Mouse (Mus musculus) embryonic fibroblast, embryonic 13.5 days (primary cell): ENCODE results near the gene Gm1043. TPM values are rescaled to one million over a fixed set of nuclear protein-coding genes. Genes with fewer than 3 reads are reported as not detected.

Experiments used
- H3K27ac ChIP-seq: 2 replicates; pipeline ENCODE4 v1.5.1; 2012; ENCODE audit warnings: low read length, control low read depth, inconsistent platforms; ENCODE audit not compliant: insufficient read depth
- H3K4me1 ChIP-seq: 2 replicates; pipeline ENCODE4 v1.6.1; 2011; ENCODE audit warnings: low read length; ENCODE audit not compliant: control insufficient read depth, insufficient read depth
- H3K4me3 ChIP-seq: 2 replicates; pipeline ENCODE4 v1.5.1; 2011; ENCODE audit warnings: mild to moderate bottlenecking, control low read depth, low read length; ENCODE audit not compliant: insufficient read depth
- CTCF ChIP-seq: IDR thresholded peaks from 2 replicates; pipeline ENCODE4 v1.5.1; 2011; ENCODE audit warnings: mild to moderate bottlenecking, control low read depth, low read length, moderate library complexity, borderline replicate concordance; ENCODE audit not compliant: insufficient read depth
- POLR2A ChIP-seq: IDR thresholded peaks from 2 replicates; pipeline ENCODE4 v1.6.1; 2011; ENCODE audit warnings: low read depth, mild to moderate bottlenecking, control low read depth, low read length, moderate library complexity
- polyA plus RNA-seq: library from polyadenylated mRNA; stranded (reverse); fragments of >200 nt; gene quantifications from 2 replicates; pipeline ENCODE4 v1.2.4, GENCODE M21; 2011; ENCODE audit warnings: low read depth; ENCODE audit not compliant: missing spikeins, insufficient read length

Gene Gm1043
- polyA plus RNA-seq, 1 experiment = not detected

DNA sequence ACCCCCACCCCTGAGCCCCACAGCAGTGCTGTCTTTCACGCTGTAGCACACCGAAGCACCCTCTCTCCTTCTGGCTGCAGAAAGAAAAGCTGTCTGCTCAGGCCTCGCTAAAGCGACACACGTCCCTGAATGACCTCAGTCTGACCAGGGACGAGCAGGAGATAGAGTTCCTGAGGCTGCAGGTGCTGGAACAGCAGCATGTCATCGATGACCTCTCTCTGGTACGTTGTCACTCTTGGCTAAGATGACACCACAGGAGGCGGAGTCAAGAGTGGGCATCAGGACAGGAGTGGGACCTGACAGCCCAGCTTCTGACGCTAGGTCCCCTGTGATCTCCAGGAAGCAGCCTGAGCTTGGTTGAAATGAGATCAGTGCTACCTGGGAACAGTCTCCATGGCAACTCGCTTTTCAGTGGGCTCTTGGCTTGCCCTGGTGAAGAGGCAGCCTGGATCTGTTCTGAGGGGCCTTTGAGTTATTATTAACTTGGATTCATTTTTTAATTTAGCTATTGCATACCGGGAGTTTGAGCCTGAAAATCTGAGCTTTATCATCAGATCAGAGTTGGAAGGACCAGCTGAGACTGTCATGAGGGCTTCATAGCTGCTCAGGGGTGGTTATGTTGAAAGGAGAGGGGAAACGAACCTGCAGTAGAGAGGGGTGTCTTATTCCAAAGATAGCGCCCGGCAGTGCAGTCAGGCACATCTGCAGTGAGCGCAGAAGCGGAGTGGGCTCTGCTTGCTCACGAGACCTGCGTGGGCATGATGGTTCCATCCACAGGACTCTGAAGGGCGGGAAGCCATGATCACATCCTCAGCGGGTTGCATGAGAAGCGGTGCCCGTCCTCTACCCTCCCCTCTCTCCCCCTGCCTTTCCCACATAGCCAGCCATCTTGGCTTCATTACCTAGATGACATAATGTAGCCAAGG, 20.6 kb downstream of the Gm1043 start:
- no peaks in the 10 kb centered on the region for H3K4me1 ChIP-seq
- TF ChIP-seq CTCF = no peak
- TF ChIP-seq POLR2A = no peak
- no peak overlapping the region for H3K4me3 ChIP-seq
- no peak overlapping the region for H3K27ac ChIP-seq

DNA sequence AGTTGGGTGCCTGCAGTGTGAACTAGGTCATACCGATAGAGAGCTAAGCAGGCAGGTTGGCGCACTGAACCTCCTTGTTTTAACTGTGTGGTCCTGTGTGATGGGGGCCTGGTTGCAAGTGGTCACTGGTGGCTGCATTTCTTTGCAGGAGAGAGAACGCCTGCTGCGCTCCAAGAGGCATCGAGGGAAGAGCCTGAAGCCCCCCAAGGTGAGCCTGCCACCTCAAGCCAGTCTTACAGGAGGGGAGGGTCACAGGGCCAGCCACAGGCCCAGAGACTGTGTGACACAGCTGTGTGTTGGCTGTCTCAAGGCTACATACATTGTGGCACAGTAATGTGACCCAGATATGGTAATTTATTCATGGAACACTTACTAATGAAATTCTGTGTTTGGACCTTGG, 21.9 kb downstream of the Gm1043 start:
- TF ChIP-seq CTCF = no peak
- no peak for TF ChIP-seq POLR2A
- no peak overlapping the region for H3K27ac ChIP-seq
- no peaks in the 10 kb centered on the region for H3K4me1 ChIP-seq
- H3K4me3 ChIP-seq = no peak overlapping the region

DNA sequence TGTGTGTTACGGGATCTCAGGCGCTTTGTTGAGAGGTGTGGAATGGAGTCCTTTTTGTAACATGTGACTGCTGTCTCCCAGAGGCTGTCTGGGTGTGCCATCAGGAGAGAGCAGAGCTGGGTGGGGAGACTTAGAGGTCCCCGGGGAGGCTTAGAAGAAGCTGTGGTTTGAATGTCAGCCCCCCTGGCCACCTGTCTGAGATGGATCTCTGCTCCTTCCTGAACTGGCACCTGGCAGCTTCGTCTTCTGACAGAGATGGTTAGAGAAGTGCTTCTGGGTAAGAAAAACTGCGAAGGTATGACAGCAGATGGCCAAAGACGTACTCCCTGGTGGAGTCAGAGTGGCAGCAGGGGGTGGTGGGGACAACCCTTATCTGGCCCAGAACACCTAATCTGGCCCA, 22.4 kb downstream of the Gm1043 start:
- TF ChIP-seq CTCF (no peak), POLR2A (no peak)
- Histone ChIP-seq H3K4me3 (no peak overlapping the region), H3K4me1 (no peaks in the 10 kb centered on the region), H3K27ac (no peak overlapping the region)

DNA sequence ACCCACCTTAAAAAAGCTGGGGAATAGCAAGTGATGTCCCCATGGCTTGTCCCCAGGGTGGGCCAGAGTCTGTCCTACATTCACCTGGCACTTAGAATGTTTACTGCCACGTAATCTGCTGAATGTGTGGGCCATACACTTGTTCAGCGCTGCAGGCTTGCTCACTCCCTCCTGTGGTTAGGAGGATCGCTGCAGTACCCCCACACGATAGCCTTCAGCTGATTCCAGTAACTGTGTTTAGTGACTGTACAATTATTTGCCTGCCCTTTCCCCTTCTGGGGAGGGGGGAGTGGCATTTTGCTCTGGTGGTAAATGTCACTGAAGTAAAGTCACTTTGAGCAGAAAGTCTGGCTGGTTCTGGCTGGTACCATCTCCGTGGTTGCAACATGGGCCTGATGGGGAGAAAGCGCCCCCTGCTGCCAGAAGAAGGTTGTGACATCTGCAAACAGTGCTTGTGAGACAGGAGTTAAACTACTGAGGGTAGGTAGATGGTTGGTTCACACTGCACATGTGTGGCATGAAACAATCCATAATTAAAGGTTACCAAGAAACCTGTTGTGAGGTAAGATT, 24.2 kb downstream of the Gm1043 start:
- Histone ChIP-seq H3K4me3 (no peak overlapping the region), H3K4me1 (no peaks in the 10 kb centered on the region), H3K27ac (no peak overlapping the region)
- TF ChIP-seq POLR2A (no peak), CTCF (peak; percentile 39; the same call in 1 of the 2 replicates)

DNA sequence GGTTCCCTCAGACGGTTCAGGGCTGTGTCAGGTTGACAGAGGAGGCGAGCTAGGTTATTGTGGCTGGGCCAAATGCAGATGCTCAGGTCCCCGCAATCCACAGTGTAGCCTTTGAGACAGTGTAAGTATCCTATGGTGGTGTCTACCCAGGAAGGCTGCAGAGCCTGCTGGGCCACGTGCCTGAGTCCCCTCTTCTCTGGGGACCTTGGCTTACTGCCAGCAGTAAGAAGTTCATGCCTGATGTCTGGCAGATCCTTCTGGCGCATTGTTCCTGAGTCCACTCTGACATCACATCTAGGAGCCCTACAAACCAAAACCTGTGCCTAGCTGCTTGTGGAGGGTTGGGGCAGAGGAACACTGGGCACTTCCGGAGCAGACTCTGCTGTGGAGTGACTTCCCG, 27.2 kb downstream of the Gm1043 start:
- Histone ChIP-seq H3K4me3 (no peak overlapping the region), H3K4me1 (no peaks in the 10 kb centered on the region), H3K27ac (no peak overlapping the region)
- TF ChIP-seq CTCF (no peak), POLR2A (no peak)

DNA sequence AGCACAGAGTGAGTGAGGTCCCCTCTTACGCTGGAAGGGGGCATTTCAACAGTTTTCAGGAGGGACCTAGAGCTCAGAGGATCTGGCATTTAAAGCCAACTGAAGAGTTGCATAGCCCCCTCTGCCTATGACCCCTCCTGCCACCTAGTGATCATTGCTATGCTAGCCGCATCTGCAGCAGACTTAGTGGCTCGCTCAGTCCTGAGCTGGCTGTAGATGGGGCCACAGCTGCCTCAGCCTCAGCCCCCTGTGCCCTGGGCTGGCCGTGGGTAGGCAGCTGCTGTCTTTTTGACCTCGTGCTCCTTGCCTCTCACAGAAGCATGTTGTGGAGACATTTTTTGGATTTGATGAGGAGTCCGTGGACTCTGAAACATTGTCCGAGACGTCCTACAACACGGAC, 32.0 kb downstream of the Gm1043 start:
- TF ChIP-seq CTCF = no peak
- TF ChIP-seq POLR2A = no peak
- no peaks in the 10 kb centered on the region for H3K4me1 ChIP-seq
- no peak overlapping the region for H3K27ac ChIP-seq
- no peak overlapping the region for H3K4me3 ChIP-seq

DNA sequence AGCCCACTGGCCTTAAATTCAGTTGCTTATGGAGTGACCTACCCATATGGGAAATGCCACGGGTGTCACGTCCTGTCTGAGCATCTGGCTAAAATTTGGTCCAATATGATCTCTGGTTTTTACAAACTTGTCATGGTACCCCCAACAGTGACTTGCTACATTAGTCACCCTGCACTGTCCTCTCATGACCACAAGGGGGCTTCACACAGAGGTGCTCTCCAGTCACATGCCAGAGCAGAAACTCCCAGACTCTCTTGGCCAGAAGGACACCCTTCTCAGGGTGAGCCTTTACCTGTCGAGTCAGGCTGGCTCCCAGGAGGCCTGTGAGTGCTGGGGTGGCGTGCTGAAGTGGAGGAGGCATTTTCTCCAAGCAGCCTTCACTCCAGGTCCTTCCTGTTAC, 33.1 kb downstream of the Gm1043 start:
- Histone ChIP-seq H3K4me3 (no peak overlapping the region), H3K4me1 (no peaks in the 10 kb centered on the region), H3K27ac (no peak overlapping the region)
- TF ChIP-seq POLR2A = no peak
- TF ChIP-seq CTCF = peak; percentile 52; the same call in 1 of the 2 replicates

DNA sequence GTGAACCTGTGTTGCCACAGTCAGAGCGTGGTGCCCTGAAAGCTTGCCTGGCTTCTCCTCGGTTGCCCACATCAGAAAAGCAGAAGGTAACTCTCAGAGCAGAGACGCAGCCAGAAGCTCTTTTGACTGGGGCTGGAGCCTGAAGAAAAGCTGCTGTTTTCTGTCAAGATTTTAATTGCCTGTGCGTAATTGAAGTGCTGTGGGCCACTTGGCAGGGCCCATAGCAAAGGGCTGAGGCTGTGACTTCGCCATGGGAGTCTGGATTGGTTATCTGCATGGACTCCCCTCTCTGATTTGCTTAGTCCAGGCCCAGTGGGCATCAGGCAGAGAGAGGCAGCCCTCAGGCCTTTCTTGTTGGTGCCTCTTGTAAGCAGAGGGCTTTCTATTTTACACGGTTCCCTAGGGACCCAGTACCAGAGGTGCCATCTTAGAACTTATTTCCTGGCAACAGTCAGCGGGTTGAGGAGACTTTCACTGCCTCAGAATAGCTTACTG, 36.1 kb downstream of the Gm1043 start:
- Histone ChIP-seq H3K4me1 (no peaks in the 10 kb centered on the region), H3K27ac (no peak overlapping the region), H3K4me3 (no peak overlapping the region)
- TF ChIP-seq CTCF (no peak), POLR2A (no peak)

DNA sequence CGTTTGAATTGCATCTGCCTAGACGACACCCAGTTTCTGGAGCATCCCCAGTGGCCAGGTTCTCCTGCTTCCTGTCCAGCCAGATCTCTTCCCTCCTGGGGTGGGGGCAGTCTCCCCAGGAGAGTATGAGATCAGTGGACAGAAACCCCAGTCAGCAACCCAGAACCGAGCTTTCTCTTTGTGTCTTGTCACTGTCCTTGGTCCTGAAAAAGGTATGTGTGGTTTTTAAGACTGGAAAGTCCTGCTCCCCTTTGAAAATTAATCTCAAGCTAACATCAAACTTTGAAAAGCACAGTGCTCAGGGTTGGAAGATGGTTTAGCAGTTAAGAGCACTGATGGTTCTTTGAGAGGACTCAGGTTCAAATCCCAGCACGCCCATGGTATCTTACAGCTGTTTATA, 46.7 kb downstream of the Gm1043 start:
- Histone ChIP-seq H3K4me3 (no peak overlapping the region), H3K27ac (no peak overlapping the region), H3K4me1 (no peaks in the 10 kb centered on the region)
- TF ChIP-seq POLR2A = no peak
- no peak for TF ChIP-seq CTCF

DNA sequence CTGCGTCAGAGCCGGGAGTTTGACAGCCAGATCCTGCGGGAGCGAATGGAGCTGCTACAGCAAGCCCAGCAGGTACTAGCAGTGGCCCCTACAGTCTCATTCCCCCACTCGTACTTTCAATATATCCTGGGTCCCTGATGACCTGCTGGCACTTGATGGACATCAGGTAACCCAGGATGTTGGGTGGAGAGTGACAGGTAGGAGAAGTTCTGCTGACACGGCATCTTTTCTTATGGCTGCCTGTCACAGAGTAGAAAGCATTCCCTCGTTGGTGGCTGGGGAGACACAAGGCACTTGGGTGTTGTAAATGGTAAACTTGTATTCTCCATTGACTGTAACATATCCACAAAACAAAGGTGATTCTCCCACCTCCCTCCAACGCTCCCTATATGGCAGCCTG, 56.6 kb downstream of the Gm1043 start:
- TF ChIP-seq POLR2A (no peak), CTCF (no peak)
- Histone ChIP-seq H3K4me1 (no peaks in the 10 kb centered on the region), H3K4me3 (no peak overlapping the region), H3K27ac (no peak overlapping the region)
